In genomic region chr13:36779626-36780025, GRCm38 (mm10) we compare ENCODE assay signal across 18 mouse cellular contexts. TPM values are rescaled to one million over a fixed set of nuclear protein-coding genes. Genes with fewer than 3 reads are reported as not detected.
"Had no signal": no experiment of that assay in that cellular context is flagged by ENCODE, and none has a peak within 500 bp of the region (broad histone marks: within the 10 kb centered on the region; RNA-seq: fewer than 3 reads in every experiment).

No protein-coding gene starts in this region.

- H3K4me3 ChIP-seq: limb, embryonic 12.5 days; neural tube, embryonic 15.5 days; stomach, embryonic 15.5 days had no signal

- H3K9ac ChIP-seq: limb, embryonic 12.5 days; liver, embryonic 14.5 days; neural tube, embryonic 15.5 days; stomach, embryonic 15.5 days had no signal

- H3K4me1 ChIP-seq: limb, embryonic 12.5 days; neural tube, embryonic 15.5 days; stomach, embryonic 15.5 days had no signal

- H3K4me2 ChIP-seq: limb, embryonic 12.5 days; midbrain, embryonic 11.5 days; neural tube, embryonic 15.5 days; stomach, embryonic 15.5 days had no signal

- H3K27ac ChIP-seq: kidney, postnatal 0 days; limb, embryonic 12.5 days; liver, embryonic 14.5 days; neural tube, embryonic 15.5 days; stomach, embryonic 15.5 days had no signal

- ATAC-seq: midbrain, embryonic 16.5 days had no signal

- H3K36me3 ChIP-seq: limb, embryonic 12.5 days; neural tube, embryonic 15.5 days; stomach, embryonic 15.5 days had no signal

- DNase-seq: kidney, adult 11 months; kidney, adult 9 months; kidney, postnatal 36 days; layer of hippocampus, adult 9-11 months; liver; lung, adult 18-20 months; lung, postnatal 10 days; lung, postnatal 4 days; right cerebral cortex, postnatal 14 days; thymus, postnatal 36 days had no signal

- H3K9me3 ChIP-seq: limb, embryonic 12.5 days; neural tube, embryonic 15.5 days; stomach, embryonic 15.5 days had no signal

- H3K27me3 ChIP-seq: limb, embryonic 12.5 days; neural tube, embryonic 15.5 days; stomach, embryonic 15.5 days had no signal

RNA-seq across cellular contexts. Expression of gene Nrn1, which starts 44.7 kb away (rescaled TPM):
- total RNA-seq: megakaryocyte, adult 5-6 weeks had no signal
